In genomic region chr6:112050548-112051184, GRCm38 (mm10) we compare ENCODE assay signal across 12 mouse cellular contexts.
A peak's percentile ranks its signal among the peaks of the same experiment; 100 is the strongest.
DNase-seq lines count a peak whose midpoint lies in the region; ATAC-seq and TF ChIP-seq lines count a peak whose summit lies in the region.
"Had no signal": no experiment of that assay in that cellular context is flagged by ENCODE, and none has a peak within 500 bp of the region (broad histone marks: within the 10 kb centered on the region; RNA-seq: fewer than 3 reads in every experiment).

No protein-coding gene starts in this region.

- no peak overlapping the region for H3K4me3 ChIP-seq in forebrain, embryonic 13.5 days
- H3K4me3 ChIP-seq in limb, embryonic 10.5 days = no peak overlapping the region
- H3K4me3 ChIP-seq: embryonic facial prominence, embryonic 12.5 days; liver, embryonic 13.5 days had no signal

- H3K9ac ChIP-seq in forebrain, embryonic 13.5 days = no peak overlapping the region
- H3K9ac ChIP-seq: embryonic facial prominence, embryonic 12.5 days; liver, embryonic 13.5 days had no signal

- intact Hi-C loops in left cerebral cortex, postnatal 14 days (cut with DNase I) = no loop called here

- TF ChIP-seq CTCF in brain, embryonic 14.5 days (IDR thresholded peaks at IDR 0.05; ENCODE audit: borderline replicate concordance, extremely low read depth, insufficient read depth, insufficient read length) = no peak

- WGBS in forebrain, embryonic 13.5 days = 74% methylated on average over 6 of the region's 6 CpGs
- WGBS in limb, embryonic 10.5 days = 80% methylated on average over 6 of the region's 6 CpGs

- no peaks in the 10 kb centered on the region for H3K9me3 ChIP-seq in forebrain, embryonic 13.5 days (replicated peaks)
- no peaks in the 10 kb centered on the region for H3K9me3 ChIP-seq in limb, embryonic 10.5 days (replicated peaks)
- H3K9me3 ChIP-seq: embryonic facial prominence, embryonic 12.5 days; liver, embryonic 13.5 days had no signal

- peak; percentile 3 to 5 for DNase-seq in left cerebral cortex, postnatal 14 days (ENCODE audit: low spot score in 2 of 2)
- DNase-seq in left cerebral cortex, adult 9 months (ENCODE audit: low spot score in 2 of 2) = no peak
- peak; percentile 89 for DNase-seq in brain, embryonic 14.5 days (ENCODE audit: low read depth)
- DNase-seq in limb, embryonic 10.5 days (ENCODE audit: low spot score) = no peak
- DNase-seq in urinary bladder, postnatal 14 days (ENCODE audit: low spot score) = no peak
- no peak for DNase-seq in embryo, embryonic 11 days
- DNase-seq: adrenal gland, adult 2 months; heart, adult 11 months; liver, embryonic 13.5 days had no signal

- peak; percentile 91 for ATAC-seq in forebrain, embryonic 13.5 days
- ATAC-seq in CD4-positive, CD25-positive, alpha-beta regulatory T cell, adult 4 months = no peak

- H3K36me3 ChIP-seq in forebrain, embryonic 13.5 days (ENCODE audit: poor library complexity, severe bottlenecking) = no peaks in the 10 kb centered on the region
- no peaks in the 10 kb centered on the region for H3K36me3 ChIP-seq in limb, embryonic 10.5 days
- H3K36me3 ChIP-seq: embryonic facial prominence, embryonic 12.5 days; liver, embryonic 13.5 days had no signal

- TF ChIP-seq POLR2A in brain, embryonic 14.5 days (IDR thresholded peaks at IDR 0.05; ENCODE audit: borderline replicate concordance, extremely low read depth, insufficient read depth, insufficient read length, poor library complexity, severe bottlenecking) = no peak

- peaks cover 9% of the 10 kb centered on the region; the same call in 1 of the 2 replicates for H3K4me1 ChIP-seq in forebrain, embryonic 13.5 days
- peaks cover 31% of the 10 kb centered on the region for H3K4me1 ChIP-seq in limb, embryonic 10.5 days
- H3K4me1 ChIP-seq: embryonic facial prominence, embryonic 12.5 days; liver, embryonic 13.5 days had no signal

- H3K27me3 ChIP-seq in forebrain, embryonic 13.5 days = no peaks in the 10 kb centered on the region
- H3K27me3 ChIP-seq in limb, embryonic 10.5 days (ENCODE audit: low read depth, poor library complexity, severe bottlenecking) = no peaks in the 10 kb centered on the region
- H3K27me3 ChIP-seq: embryonic facial prominence, embryonic 12.5 days; liver, embryonic 13.5 days had no signal

- H3K4me2 ChIP-seq in forebrain, embryonic 13.5 days = no peak overlapping the region
- H3K4me2 ChIP-seq: embryonic facial prominence, embryonic 12.5 days; liver, embryonic 13.5 days had no signal

- H3K27ac ChIP-seq in forebrain, embryonic 13.5 days = no peak overlapping the region; the same call in 1 of the 2 replicates
- H3K27ac ChIP-seq in limb, embryonic 10.5 days = peak overlapping the region; percentile 58
- H3K27ac ChIP-seq: embryonic facial prominence, embryonic 12.5 days; liver, embryonic 13.5 days had no signal

Comparison
In these comparisons a context has a peak if more than half of its experiments do, and no peak if none do; other contexts are left out.
1. DNase-seq: peak in left cerebral cortex, postnatal 14 days (2 of 2) and brain, embryonic 14.5 days (single experiment); none in left cerebral cortex, adult 9 months (0 of 2), limb, embryonic 10.5 days (single experiment), urinary bladder, postnatal 14 days (single experiment) and embryo, embryonic 11 days (single experiment).